Mouse (Mus musculus) midbrain, embryonic 15.5 days (tissue): ENCODE measurements around the gene Pgd. TPM values are rescaled to one million over a fixed set of nuclear protein-coding genes. Genes with fewer than 3 reads are reported as not detected.
"Not testable (repeated sequence)": the region's sequence is repeated elsewhere in the genome, so short reads cannot be mapped to it uniquely, and the experiment has no call there.

Experiments
- ATAC-seq: fragments of 200-750 bp; cut with Nextera tagmentation; replicated peaks from 2 replicates; pipeline ENCODE4 v1.8.0; 2017; ENCODE audit warnings: moderate TSS enrichment
- H3K27ac ChIP-seq: fragments of 300-500 bp; sonication (generic); 2 replicates; pipeline ENCODE4 v1.5.1; 2015; ENCODE audit warnings: mild to moderate bottlenecking, inconsistent platforms
- H3K27me3 ChIP-seq: fragments of 300-500 bp; sonication (generic); replicated peaks from 2 replicates; pipeline ENCODE4 v1.6.1; 2015; ENCODE audit warnings: inconsistent platforms
- H3K36me3 ChIP-seq: fragments of 300-500 bp; sonication (generic); replicated peaks from 2 replicates; pipeline ENCODE4 v1.6.1; 2015; ENCODE audit warnings: inconsistent platforms
- H3K4me1 ChIP-seq: fragments of 300-500 bp; sonication (generic); 2 replicates; pipeline ENCODE4 v1.6.1; 2015; ENCODE audit warnings: inconsistent platforms
- H3K4me2 ChIP-seq: fragments of 300-500 bp; sonication (generic); 2 replicates; pipeline ENCODE4 v1.6.1; 2015; ENCODE audit warnings: inconsistent platforms, mild to moderate bottlenecking, moderate library complexity
- H3K4me3 ChIP-seq: fragments of 300-500 bp; sonication (generic); 2 replicates; pipeline ENCODE4 v1.5.1; 2015; ENCODE audit warnings: mild to moderate bottlenecking, inconsistent platforms
- H3K9ac ChIP-seq: fragments of 300-500 bp; sonication (generic); 2 replicates; pipeline ENCODE4 v1.6.1; 2015; ENCODE audit warnings: mild to moderate bottlenecking, inconsistent platforms
- H3K9me3 ChIP-seq: fragments of 300-500 bp; sonication (generic); 2 replicates; pipeline ENCODE4 v1.6.1; 2016; ENCODE audit warnings: inconsistent platforms
- WGBS: fragments of 180-500 bp; shearing (Covaris S2); methylation state at CpG from one replicate; pipeline ENCODE4 v1.1.7; 2015; ENCODE audit warnings: mixed read lengths; 5-methylcytosine and 5-hydroxymethylcytosine counted together
- polyA plus RNA-seq: library from polyadenylated mRNA; unstranded; fragments of >200 nt; fragmentation: Nextera tagmentation; extraction: Ambion mirVana; gene quantifications from 2 replicates; pipeline ENCODE4 v1.2.1, GENCODE M21; 2015

Gene Pgd
- polyA plus RNA-seq, 1 experiment from 2014 or later = 121 TPM

DNA sequence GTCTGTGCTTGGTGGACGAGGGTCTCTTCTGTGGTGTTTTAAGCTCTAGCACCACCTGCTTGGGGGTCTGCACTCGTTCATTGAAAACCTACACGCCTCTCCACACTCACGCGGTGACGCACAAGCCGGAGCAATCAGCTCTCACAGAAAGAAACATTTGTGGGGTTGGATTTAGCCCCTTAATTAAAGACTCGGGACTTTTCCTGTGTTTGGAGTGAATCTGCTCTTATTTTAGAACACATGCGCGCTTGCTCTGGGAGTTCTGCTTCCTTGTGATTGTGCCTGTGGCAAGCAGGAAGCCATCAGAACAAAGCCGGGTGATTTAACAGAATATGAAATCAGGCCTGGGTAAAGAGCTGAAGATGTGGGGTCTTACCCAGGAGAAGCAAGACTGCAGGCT, 39.9 kb downstream of the Pgd start, which contains the start of gene Cort:
Cort (minus strand) TSS at position 101 of the 400 bp plus-strand sequence.
- Histone ChIP-seq H3K27ac (no peak within 1 kb of the TSS), H3K4me1 (no peaks in the 10 kb centered on the region), H3K4me3 (no peak within 1 kb of the TSS), H3K9me3 (no peaks in the 10 kb centered on the region), H3K4me2 (no peak within 1 kb of the TSS), H3K27me3 (no peaks in the 10 kb centered on the region), H3K36me3 (0 out of 2 replicates have a peak, but pooled peaks cover 6% of the 10 kb centered on the region), H3K9ac (no peak within 1 kb of the TSS)
- ATAC-seq = no peak
- 83% methylated on average over 11 of the region's 11 CpGs for WGBS

- 87% methylated on average over 6 of the region's 6 CpGs for WGBS
- Histone ChIP-seq H3K4me2 (no peak overlapping the region), H3K9me3 (no peaks in the 10 kb centered on the region), H3K4me3 (no peak overlapping the region), H3K27me3 (no peaks in the 10 kb centered on the region), H3K36me3 (0 out of 2 replicates have a peak, but pooled peaks cover 7% of the 10 kb centered on the region), H3K27ac (no peak overlapping the region), H3K9ac (no peak overlapping the region), H3K4me1 (no peaks in the 10 kb centered on the region)
- ATAC-seq = no peak
Measured at GRCm38 (mm10) chr4:149126115-149126509, 40.5 kb downstream of the Pgd start.

DNA sequence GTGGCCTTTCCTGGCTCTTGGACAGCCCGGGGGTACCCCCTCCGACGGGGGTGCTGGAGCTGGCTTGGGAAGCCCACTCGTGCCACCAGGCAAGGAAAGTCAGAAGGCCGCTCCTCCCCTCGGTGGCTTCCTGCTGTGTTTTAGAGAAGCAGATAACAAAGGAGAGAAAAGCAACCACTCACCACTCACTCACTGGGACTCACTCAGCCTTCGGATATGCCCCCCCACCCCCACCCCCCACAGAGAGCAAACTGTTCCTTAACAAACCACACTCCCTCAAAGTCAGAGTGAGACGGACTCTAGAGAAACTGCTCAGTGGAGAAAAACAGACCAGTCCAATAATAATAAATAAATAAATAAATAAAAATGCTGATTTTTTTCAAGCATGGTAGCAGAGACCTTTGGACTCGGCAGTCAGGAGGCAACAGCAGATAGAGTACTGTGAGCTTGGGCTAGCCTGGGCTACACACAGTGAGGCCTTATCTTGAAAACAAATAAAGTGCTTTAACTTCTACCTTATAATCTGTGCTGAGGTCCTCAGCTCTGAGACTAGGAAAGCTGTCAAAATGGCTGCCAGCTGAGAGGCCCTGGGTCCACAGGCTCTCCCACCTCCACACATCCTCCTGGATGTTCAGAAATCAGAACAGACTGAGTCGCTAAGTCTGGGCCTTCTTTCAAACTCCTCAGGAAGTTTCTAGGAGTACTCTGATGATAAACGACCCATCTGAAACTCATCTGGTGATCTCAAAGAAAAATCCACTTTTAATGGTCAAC, 41.0 kb downstream of the Pgd start:
- no peak overlapping the region for H3K27ac ChIP-seq

GRCm38 (mm10) chr4:149123432-149123831, 43.1 kb downstream of the Pgd start:
- no peaks in the 10 kb centered on the region for H3K27me3 ChIP-seq
- H3K4me1 ChIP-seq = no peaks in the 10 kb centered on the region
- no peak for ATAC-seq
- no peak overlapping the region for H3K27ac ChIP-seq
- 66% methylated on average over 5 of the region's 5 CpGs for WGBS
- H3K4me3 ChIP-seq = no peak overlapping the region
- no peak overlapping the region for H3K4me2 ChIP-seq
- 0 out of 2 replicates have a peak, but pooled peaks cover 10% of the 10 kb centered on the region for H3K36me3 ChIP-seq
- no peak overlapping the region for H3K9ac ChIP-seq
- no peaks in the 10 kb centered on the region for H3K9me3 ChIP-seq

More for the DNA sequence above, 41.0 kb downstream of the Pgd start:
- Histone ChIP-seq H3K4me1 (no peaks in the 10 kb centered on the region), H3K9ac (no peak overlapping the region), H3K9me3 (no peaks in the 10 kb centered on the region), H3K36me3 (0 out of 2 replicates have a peak, but pooled peaks cover 7% of the 10 kb centered on the region), H3K4me2 (no peak overlapping the region), H3K27me3 (no peaks in the 10 kb centered on the region), H3K4me3 (no peak overlapping the region)
- no peak for ATAC-seq
- WGBS = 47% methylated on average over 11 of the region's 11 CpGs

DNA sequence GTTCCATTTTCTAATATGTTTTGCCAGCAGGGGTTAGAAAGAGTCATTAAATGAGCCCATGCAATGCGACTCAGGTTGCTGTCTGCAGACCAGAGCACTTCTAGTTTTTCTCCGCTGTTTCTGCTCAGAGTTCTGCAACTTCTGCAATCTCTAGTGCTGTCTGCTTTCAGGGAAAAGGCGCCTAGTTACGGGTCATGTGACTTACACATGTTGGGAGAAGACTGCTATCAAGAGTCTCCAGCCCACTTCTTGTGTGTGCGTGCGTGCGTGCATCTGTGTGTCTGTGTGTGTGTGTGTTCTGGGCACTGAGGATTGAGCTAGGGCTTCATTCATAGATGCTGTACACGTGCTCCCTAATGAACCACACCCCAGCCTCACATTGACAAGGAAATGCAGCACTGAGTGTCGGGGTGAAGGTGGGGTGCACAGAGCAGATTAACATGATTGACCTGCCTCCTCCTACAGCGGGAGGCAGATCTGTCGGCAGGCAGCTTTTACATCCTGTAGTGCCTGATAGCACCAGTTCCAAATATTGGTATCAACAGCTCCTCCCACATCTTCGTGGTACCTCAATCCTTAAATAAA, 46.5 kb downstream of the Pgd start:
- peaks cover 18% of the 10 kb centered on the region; the same call in 1 of the 2 replicates for H3K36me3 ChIP-seq
- not testable (repeated sequence) for ATAC-seq, H3K4me3 ChIP-seq, H3K4me1 ChIP-seq, H3K27ac ChIP-seq, H3K9ac ChIP-seq, H3K4me2 ChIP-seq, H3K9me3 ChIP-seq, H3K27me3 ChIP-seq
- 81% methylated on average over 12 of the region's 12 CpGs for WGBS

- no peaks in the 10 kb centered on the region for H3K27me3 ChIP-seq
- 0 out of 2 replicates have a peak, but pooled peaks cover 9% of the 10 kb centered on the region for H3K36me3 ChIP-seq
- peak; percentile 91 for ATAC-seq
- WGBS = 1% methylated on average over 35 of the region's 35 CpGs
- H3K9me3 ChIP-seq = no peaks in the 10 kb centered on the region
- peak within 1 kb of the TSS; percentile 61 for H3K9ac ChIP-seq
- peak within 1 kb of the TSS; percentile 55 for H3K4me3 ChIP-seq
- H3K4me1 ChIP-seq = peaks cover 12% of the 10 kb centered on the region
- peak within 1 kb of the TSS; percentile 80 for H3K4me2 ChIP-seq
- peak within 1 kb of the TSS; percentile 3; the same call in 1 of the 2 replicates for H3K27ac ChIP-seq
Measured at GRCm38 (mm10) chr4:149103875-149104561, 62.6 kb downstream of the Pgd start, which contains the start of gene Dffa. TSS of gene Dffa (plus strand) at chr4:149104146.

DNA sequence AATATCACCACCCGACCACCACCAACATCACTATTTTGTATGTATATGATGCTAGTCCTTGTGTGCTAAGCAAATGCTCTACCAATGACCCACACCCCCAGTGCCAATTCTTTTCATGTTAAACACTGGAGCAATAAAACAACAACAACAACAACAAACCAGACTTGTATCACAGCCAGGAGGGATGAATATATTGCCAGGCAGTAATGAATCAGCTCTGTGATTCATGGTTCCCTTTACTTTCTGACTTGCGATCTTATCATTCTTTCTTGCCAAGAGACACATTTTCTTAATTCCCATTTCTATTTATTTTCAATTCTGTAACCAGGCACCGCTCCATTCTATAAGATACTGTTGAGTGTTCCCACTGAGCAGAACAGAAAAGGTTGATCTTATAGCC, 65.1 kb downstream of the Pgd start:
- 90% methylated on average over 3 of the region's 3 CpGs for WGBS

DNA sequence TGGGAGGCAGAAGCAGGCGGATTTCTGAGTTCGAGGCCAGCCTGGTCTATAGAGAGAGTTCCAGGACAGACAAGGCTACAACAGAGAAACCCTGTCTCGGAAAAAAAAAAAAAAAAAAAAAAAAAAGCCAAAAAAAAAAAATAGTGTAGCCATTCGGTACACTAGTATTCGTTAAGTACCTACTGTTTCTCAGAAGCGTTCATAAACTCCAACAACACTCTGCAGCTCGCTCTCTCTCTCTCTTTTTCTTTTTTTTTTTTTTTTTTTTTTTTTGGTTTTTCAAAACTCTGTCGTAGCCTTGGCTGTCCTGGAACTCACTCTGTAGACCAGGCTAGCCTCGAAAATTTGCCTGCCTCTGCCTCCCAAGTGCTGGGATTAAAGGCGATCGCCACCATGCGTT, 66.1 kb downstream of the Pgd start:
- H3K4me1 ChIP-seq = peaks cover 22% of the 10 kb centered on the region
- not testable (repeated sequence) for H3K9ac ChIP-seq, H3K4me2 ChIP-seq, ATAC-seq, H3K27ac ChIP-seq, H3K9me3 ChIP-seq, H3K4me3 ChIP-seq, H3K27me3 ChIP-seq, H3K36me3 ChIP-seq
- WGBS = 91% methylated on average over 12 of the region's 12 CpGs

More for the DNA sequence above, 65.1 kb downstream of the Pgd start:
- ATAC-seq = no peak
- no peak overlapping the region for H3K27ac ChIP-seq
- H3K9ac ChIP-seq = no peak overlapping the region
- peaks cover 22% of the 10 kb centered on the region for H3K4me1 ChIP-seq
- H3K4me2 ChIP-seq = no peak overlapping the region
- H3K36me3 ChIP-seq = no peaks in the 10 kb centered on the region
- H3K4me3 ChIP-seq = no peak overlapping the region
- H3K27me3 ChIP-seq = no peaks in the 10 kb centered on the region
- no peaks in the 10 kb centered on the region for H3K9me3 ChIP-seq

Other genes with a start within 250 kb of the Pgd start
- gene Pex14, start 66.9 kb downstream of the Pgd start, polyA plus RNA-seq = 58.1 and 60.2 TPM in 2 replicates
- 24.2 and 24.7 TPM in 2 replicates for gene Dffa, start 62.6 kb downstream of the Pgd start, polyA plus RNA-seq
- 0.62 TPM in 1 of 2 replicates, not detected in the other for gene Cort, start 40.0 kb downstream of the Pgd start, polyA plus RNA-seq
- gene Cenps, start 29.1 kb downstream of the Pgd start, polyA plus RNA-seq = 15.3 and 15.7 TPM in 2 replicates
- gene Kif1b, start 140.9 kb upstream of the Pgd start, polyA plus RNA-seq = 147 and 154 TPM in 2 replicates